Mouse (Mus musculus): ENCODE measurements around the gene Tmem270. TPM values are rescaled to one million over a fixed set of nuclear protein-coding genes. Genes with fewer than 3 reads are reported as not detected.

Tmem270 gene
- polyA plus RNA-seq (2016; fragmentation: Nextera tagmentation; extraction: Ambion mirVana), result not detected in 2 replicates

- DNase-seq (ENCODE audit: low spot score), result no peak
- no peaks in the 10 kb centered on the region for H3K36me3 ChIP-seq
- H3K4me3 ChIP-seq, result no peak within 1 kb of the TSS
- H3K27ac ChIP-seq, result peak within 1 kb of the TSS; percentile 68
- H3K9me3 ChIP-seq, result no peaks in the 10 kb centered on the region
- H3K4me1 ChIP-seq (replicated peaks), result peaks cover 12% of the 10 kb centered on the region
- H3K27me3 ChIP-seq (ENCODE audit: insufficient read depth, poor library complexity, severe bottlenecking), result peaks cover 2% of the 10 kb centered on the region; the same call in 1 of the 2 replicates
- 78% methylated on average over 6 of the region's 6 CpGs for WGBS
Observed at GRCm38 (mm10) chr5:134906633-134907032, at the start of gene Tmem270. TSS of gene Tmem270 (minus strand) at chr5:134906733.

DNA sequence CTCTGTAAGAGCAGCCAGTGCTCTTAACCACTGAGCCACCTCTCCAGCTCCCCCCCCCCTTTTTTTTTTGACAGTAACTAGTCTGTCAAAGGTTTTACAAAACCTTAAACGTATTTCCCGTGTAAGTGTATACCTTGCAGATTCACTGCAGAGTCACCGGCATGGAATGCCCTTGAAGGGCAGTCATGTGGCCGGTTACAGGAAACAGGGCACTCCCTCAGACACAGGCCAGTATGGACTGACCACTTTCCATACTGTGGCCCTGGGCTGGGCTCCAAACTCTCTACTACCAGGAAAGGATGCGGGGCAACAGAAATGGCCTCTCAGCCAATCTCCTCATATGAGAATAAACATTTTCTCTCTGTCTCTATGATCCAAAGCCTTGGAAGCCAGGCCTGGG lies 49.0 kb upstream of the Tmem270 start:
- DNase-seq (ENCODE audit: low spot score), result no peak
- H3K4me1 ChIP-seq (replicated peaks), result peaks cover 10% of the 10 kb centered on the region
- H3K36me3 ChIP-seq, result no peaks in the 10 kb centered on the region
- H3K27ac ChIP-seq, result no peak overlapping the region
- peaks cover 8% of the 10 kb centered on the region; the same call in 1 of the 2 replicates for H3K27me3 ChIP-seq (ENCODE audit: insufficient read depth, poor library complexity, severe bottlenecking)
- H3K9me3 ChIP-seq, result no peaks in the 10 kb centered on the region
- no peak overlapping the region for H3K4me3 ChIP-seq
- WGBS, result 85% methylated on average over 5 of the region's 5 CpGs

- DNase-seq (ENCODE audit: low spot score), result no peak
- Histone ChIP-seq H3K27ac (peak overlapping the region; percentile 36; the same call in 1 of the 2 replicates), H3K36me3 (no peaks in the 10 kb centered on the region), H3K4me3 (no peak overlapping the region), H3K4me1 (replicated peaks) (peaks cover 22% of the 10 kb centered on the region), H3K9me3 (no peaks in the 10 kb centered on the region), H3K27me3 (ENCODE audit: insufficient read depth, poor library complexity, severe bottlenecking) (peaks cover 35% of the 10 kb centered on the region)
- WGBS, result 43% methylated on average over 19 of the region's 19 CpGs
Observed at GRCm38 (mm10) chr5:134951053-134951884, 44.7 kb upstream of the Tmem270 start.

- 70% methylated on average over 4 of the region's 4 CpGs for WGBS
- Histone ChIP-seq H3K4me3 (no peak overlapping the region), H3K4me1 (replicated peaks) (peaks cover 30% of the 10 kb centered on the region), H3K27me3 (ENCODE audit: insufficient read depth, poor library complexity, severe bottlenecking) (peaks cover 58% of the 10 kb centered on the region), H3K36me3 (no peaks in the 10 kb centered on the region), H3K9me3 (no peaks in the 10 kb centered on the region), H3K27ac (no peak overlapping the region)
- no peak for DNase-seq (ENCODE audit: low spot score)
Observed at GRCm38 (mm10) chr5:134948085-134948439, 41.5 kb upstream of the Tmem270 start.

DNA sequence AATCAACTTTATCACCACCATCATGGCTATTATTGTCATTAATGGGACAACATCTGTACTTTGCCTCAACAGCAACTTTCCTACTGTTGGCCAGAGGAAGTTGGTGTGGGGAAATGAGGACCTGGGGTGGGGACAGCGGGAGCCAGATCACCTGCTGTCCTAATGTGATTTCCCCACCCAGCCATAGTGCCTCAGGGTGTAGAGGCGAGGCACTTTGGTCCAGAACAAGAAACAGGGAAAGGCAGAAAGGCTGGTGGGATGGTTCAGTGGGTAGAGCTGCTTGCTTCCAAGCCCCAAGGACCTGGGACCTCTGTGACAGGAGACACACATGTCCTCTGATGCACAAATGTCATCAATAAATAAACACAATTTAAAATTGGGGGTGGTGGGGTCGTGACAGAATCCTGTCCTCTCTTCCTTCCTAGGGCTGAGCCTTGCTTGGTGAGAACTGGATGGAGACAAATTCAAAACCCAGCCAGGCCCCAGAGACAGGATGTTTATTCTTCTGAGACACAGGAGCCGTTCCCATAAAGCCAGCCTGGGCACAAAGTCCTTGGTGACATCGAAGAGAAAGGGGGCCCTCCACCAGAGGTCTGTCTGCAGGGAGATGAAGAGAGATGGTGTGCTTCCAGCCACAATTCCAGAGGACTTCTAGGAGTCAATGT lies 41.0 kb upstream of the Tmem270 start:
- peaks cover 58% of the 10 kb centered on the region for H3K27me3 ChIP-seq (ENCODE audit: insufficient read depth, poor library complexity, severe bottlenecking)
- no peak overlapping the region; the same call in 1 of the 2 replicates for H3K27ac ChIP-seq

DNA sequence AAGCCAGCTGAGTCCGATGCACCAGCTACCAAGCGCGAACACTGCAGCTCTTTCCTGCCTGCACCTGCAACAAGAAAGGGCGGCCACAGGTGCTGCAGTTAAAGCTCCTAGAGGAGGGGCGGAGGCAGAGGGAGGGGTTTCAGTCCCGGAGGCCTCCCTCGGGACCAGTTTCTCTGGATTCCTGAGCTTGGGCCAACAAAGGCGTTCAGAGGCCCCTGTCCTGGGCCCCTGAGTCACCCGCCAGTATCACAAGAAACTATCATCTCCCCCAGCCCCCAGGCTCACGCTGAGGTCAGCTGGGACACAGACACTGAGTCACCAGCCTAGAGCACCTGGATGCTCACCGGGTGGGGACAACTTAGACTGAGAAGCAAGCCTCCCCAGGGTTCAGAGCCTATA lies 40.3 kb upstream of the Tmem270 start, which contains the start of gene Cldn4:
Gene Cldn4, minus strand, starts transcription at position 78 of the 399 bp plus-strand sequence.
- Histone ChIP-seq H3K9me3 (no peaks in the 10 kb centered on the region), H3K4me3 (peak within 1 kb of the TSS; percentile 42), H3K4me1 (replicated peaks) (peaks cover 29% of the 10 kb centered on the region), H3K36me3 (no peaks in the 10 kb centered on the region), H3K27me3 (ENCODE audit: insufficient read depth, poor library complexity, severe bottlenecking) (peaks cover 57% of the 10 kb centered on the region), H3K27ac (peak within 1 kb of the TSS; percentile 65)
- 9% methylated on average over 11 of the region's 11 CpGs for WGBS
- peak; percentile 35 for DNase-seq (ENCODE audit: low spot score)

More for the DNA sequence above, 41.0 kb upstream of the Tmem270 start:
- WGBS, result 58% methylated on average over 5 of the region's 5 CpGs
- Histone ChIP-seq H3K4me3 (no peak overlapping the region), H3K9me3 (no peaks in the 10 kb centered on the region), H3K36me3 (no peaks in the 10 kb centered on the region), H3K4me1 (replicated peaks) (peaks cover 30% of the 10 kb centered on the region)
- no peak for DNase-seq (ENCODE audit: low spot score)

GRCm38 (mm10) chr5:134946063-134946856 lies 39.7 kb upstream of the Tmem270 start:
- Histone ChIP-seq H3K36me3 (no peaks in the 10 kb centered on the region), H3K27ac (peak overlapping the region; percentile 65), H3K4me3 (peak overlapping the region; percentile 42), H3K9me3 (no peaks in the 10 kb centered on the region), H3K27me3 (ENCODE audit: insufficient read depth, poor library complexity, severe bottlenecking) (peaks cover 51% of the 10 kb centered on the region), H3K4me1 (replicated peaks) (peaks cover 23% of the 10 kb centered on the region)
- WGBS, result 14% methylated on average over 43 of the region's 43 CpGs
- DNase-seq (ENCODE audit: low spot score), result peak; percentile 20

GRCm38 (mm10) chr5:134945266-134945959 lies 38.9 kb upstream of the Tmem270 start:
- no peak for DNase-seq (ENCODE audit: low spot score)
- H3K4me1 ChIP-seq (replicated peaks), result peaks cover 20% of the 10 kb centered on the region
- H3K27ac ChIP-seq, result peak overlapping the region; percentile 65; the same call in 1 of the 2 replicates
- H3K9me3 ChIP-seq, result no peaks in the 10 kb centered on the region
- no peaks in the 10 kb centered on the region for H3K36me3 ChIP-seq
- H3K27me3 ChIP-seq (ENCODE audit: insufficient read depth, poor library complexity, severe bottlenecking), result peaks cover 51% of the 10 kb centered on the region
- H3K4me3 ChIP-seq, result peak overlapping the region; percentile 42
- WGBS, result 47% methylated on average over 19 of the region's 19 CpGs

GRCm38 (mm10) chr5:134944179-134944578 lies 37.6 kb upstream of the Tmem270 start:
- no peak overlapping the region for H3K4me3 ChIP-seq
- peaks cover 20% of the 10 kb centered on the region for H3K4me1 ChIP-seq (replicated peaks)
- no peak for DNase-seq (ENCODE audit: low spot score)
- WGBS, result 75% methylated on average over 5 of the region's 5 CpGs
- H3K36me3 ChIP-seq, result no peaks in the 10 kb centered on the region
- H3K27me3 ChIP-seq (ENCODE audit: insufficient read depth, poor library complexity, severe bottlenecking), result peaks cover 50% of the 10 kb centered on the region
- H3K27ac ChIP-seq, result no peak overlapping the region
- H3K9me3 ChIP-seq, result no peaks in the 10 kb centered on the region

DNA sequence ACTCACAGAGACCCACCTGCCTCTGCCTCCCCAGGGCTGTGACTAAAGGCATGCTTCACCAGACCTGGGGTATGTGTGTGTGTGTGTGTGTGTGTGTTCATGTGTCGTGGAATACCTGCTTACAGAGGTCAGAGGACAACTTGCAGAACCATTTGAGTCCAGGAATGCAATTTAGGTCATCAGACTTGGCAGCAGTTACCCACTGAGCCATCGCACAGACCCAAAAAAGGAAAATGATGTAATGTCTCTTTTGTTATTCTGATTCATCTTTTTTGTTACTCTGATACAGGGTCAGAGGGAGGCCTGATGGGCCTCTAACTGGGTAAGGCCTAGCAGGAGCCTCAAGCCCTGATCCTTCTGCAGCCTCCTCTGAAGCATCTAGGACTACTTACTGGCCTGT lies 36.2 kb upstream of the Tmem270 start:
- no peak overlapping the region for H3K4me3 ChIP-seq
- no peaks in the 10 kb centered on the region for H3K36me3 ChIP-seq
- H3K27me3 ChIP-seq (ENCODE audit: insufficient read depth, poor library complexity, severe bottlenecking), result peaks cover 38% of the 10 kb centered on the region
- DNase-seq (ENCODE audit: low spot score), result no peak
- H3K4me1 ChIP-seq (replicated peaks), result peaks cover 20% of the 10 kb centered on the region
- no peaks in the 10 kb centered on the region for H3K9me3 ChIP-seq
- no peak overlapping the region for H3K27ac ChIP-seq
- WGBS, result 78% methylated on average over 2 of the region's 2 CpGs

GRCm38 (mm10) chr5:134941472-134942209 lies 35.1 kb upstream of the Tmem270 start:
- Histone ChIP-seq H3K4me1 (replicated peaks) (peaks cover 12% of the 10 kb centered on the region), H3K4me3 (no peak overlapping the region), H3K9me3 (no peaks in the 10 kb centered on the region), H3K27me3 (ENCODE audit: insufficient read depth, poor library complexity, severe bottlenecking) (peaks cover 27% of the 10 kb centered on the region), H3K27ac (no peak overlapping the region), H3K36me3 (no peaks in the 10 kb centered on the region)
- DNase-seq (ENCODE audit: low spot score), result no peak
- 85% methylated on average over 14 of the region's 14 CpGs for whole genome bisulfite sequencing

All from hindbrain, embryonic 10.5 days (tissue).